7 mouse cellular contexts compared by ENCODE assay signal in genomic region chr17:35052271-35052798, GRCm38 (mm10). TPM values are rescaled to one million over a fixed set of nuclear protein-coding genes. Genes with fewer than 3 reads are reported as not detected.
DNase-seq lines count a peak whose midpoint lies in the region; ATAC-seq and TF ChIP-seq lines count a peak whose summit lies in the region.

No protein-coding gene starts in this region.

- peaks cover 10% of the 10 kb centered on the region; the same call in 1 of the 2 replicates for H3K4me1 ChIP-seq in lung, postnatal 0 days (ENCODE audit: insufficient read depth, low read depth, low read length)
- peaks cover 51% of the 10 kb centered on the region for H3K4me1 ChIP-seq in forebrain, embryonic 12.5 days
- peaks cover 32% of the 10 kb centered on the region for H3K4me1 ChIP-seq in limb, embryonic 14.5 days (ENCODE audit: control insufficient read depth, insufficient read depth, low read length)
- H3K4me1 ChIP-seq in stomach, embryonic 16.5 days (ENCODE audit: control insufficient read depth, insufficient read depth, low read length), result peaks cover 36% of the 10 kb centered on the region

- TF ChIP-seq POLR2A in limb, embryonic 14.5 days (IDR thresholded peaks at IDR 0.05; ENCODE audit: borderline replicate concordance, extremely low read depth, insufficient read depth, insufficient read length), result no peak

- H3K27me3 ChIP-seq in lung, postnatal 0 days (replicated peaks; ENCODE audit: insufficient read depth, low read length), result no peaks in the 10 kb centered on the region
- H3K27me3 ChIP-seq in forebrain, embryonic 12.5 days, result no peaks in the 10 kb centered on the region
- no peaks in the 10 kb centered on the region for H3K27me3 ChIP-seq in limb, embryonic 14.5 days (ENCODE audit: control insufficient read depth, insufficient read depth, low read length)
- no peaks in the 10 kb centered on the region for H3K27me3 ChIP-seq in stomach, embryonic 16.5 days (ENCODE audit: control insufficient read depth, insufficient read depth, low read length)

- no peak for TF ChIP-seq CTCF in lung, postnatal 0 days (IDR thresholded peaks at IDR 0.05)

- 59% methylated on average over 12 of the region's 12 CpGs for WGBS in lung, postnatal 0 days
- 77% methylated on average over 12 of the region's 12 CpGs for WGBS in forebrain, embryonic 12.5 days
- WGBS in limb, embryonic 14.5 days, result 86% methylated on average over 12 of the region's 12 CpGs
- WGBS in stomach, embryonic 16.5 days, result 74% methylated on average over 12 of the region's 12 CpGs

- no peak for TF ChIP-seq EP300 in lung, postnatal 0 days (IDR thresholded peaks at IDR 0.05)

- no peak for DNase-seq in lung, postnatal 0 days (ENCODE audit: low spot score)
- no peak for DNase-seq in lung, postnatal 14 days
- no peak for DNase-seq in limb, embryonic 14.5 days (ENCODE audit: low spot score)
- no peak for DNase-seq in embryo, embryonic 11 days
- DNase-seq in gastrocnemius, adult 8-10 months (ENCODE audit: low spot score in 2 of 2), result no peak

- peak overlapping the region; percentile 83 for H3K4me2 ChIP-seq in lung, postnatal 0 days (replicated peaks; ENCODE audit: low read depth, low read length)
- H3K4me2 ChIP-seq in forebrain, embryonic 12.5 days, result peak overlapping the region; percentile 78
- peak overlapping the region; percentile 91 for H3K4me2 ChIP-seq in limb, embryonic 14.5 days (replicated peaks; ENCODE audit: low read depth, low read length, severe bottlenecking)
- peak overlapping the region; percentile 67 for H3K4me2 ChIP-seq in stomach, embryonic 16.5 days (ENCODE audit: low read depth, low read length)

- H3K9ac ChIP-seq in lung, postnatal 0 days (replicated peaks; ENCODE audit: low read depth), result peak overlapping the region; percentile 21; the same call in 1 of the 2 replicates
- peak overlapping the region; percentile 85 for H3K9ac ChIP-seq in forebrain, embryonic 12.5 days
- H3K9ac ChIP-seq in limb, embryonic 14.5 days (ENCODE audit: low read depth, low read length, severe bottlenecking), result peak overlapping the region; percentile 79
- H3K9ac ChIP-seq in stomach, embryonic 16.5 days (ENCODE audit: low read length), result peak overlapping the region; percentile 96

- H3K4me3 ChIP-seq in lung, postnatal 0 days (ENCODE audit: low read depth, low read length), result 0 out of 2 replicates have a peak overlapping the region, but pooled peaks have one; percentile 14
- no peak overlapping the region for H3K4me3 ChIP-seq in forebrain, embryonic 12.5 days (replicated peaks)
- H3K4me3 ChIP-seq in limb, embryonic 14.5 days (replicated peaks; ENCODE audit: low read length), result peak overlapping the region; percentile 63
- H3K4me3 ChIP-seq in stomach, embryonic 16.5 days (replicated peaks; ENCODE audit: low read length), result peak overlapping the region; percentile 88

- H3K9me3 ChIP-seq in lung, postnatal 0 days (ENCODE audit: low read length), result no peaks in the 10 kb centered on the region
- H3K9me3 ChIP-seq in forebrain, embryonic 12.5 days, result no peaks in the 10 kb centered on the region
- no peaks in the 10 kb centered on the region for H3K9me3 ChIP-seq in limb, embryonic 14.5 days (ENCODE audit: control insufficient read depth, low read length)
- no peaks in the 10 kb centered on the region for H3K9me3 ChIP-seq in stomach, embryonic 16.5 days (replicated peaks; ENCODE audit: control insufficient read depth, low read length)

- ATAC-seq in lung, postnatal 0 days, result no peak
- ATAC-seq in forebrain, embryonic 12.5 days (ENCODE audit: low FRiP score), result no peak
- ATAC-seq in limb, embryonic 14.5 days (ENCODE audit: low FRiP score, low read depth), result no peak
- ATAC-seq in stomach, embryonic 16.5 days (ENCODE audit: insufficient read depth, low FRiP score), result no peak

- H3K27ac ChIP-seq in lung, postnatal 0 days (ENCODE audit: low read length), result peak overlapping the region; percentile 71
- H3K27ac ChIP-seq in forebrain, embryonic 12.5 days, result peak overlapping the region; percentile 96
- H3K27ac ChIP-seq in limb, embryonic 14.5 days (replicated peaks; ENCODE audit: low read depth, low read length), result peak overlapping the region; percentile 89; the same call in 1 of the 2 replicates
- peak overlapping the region; percentile 99 for H3K27ac ChIP-seq in stomach, embryonic 16.5 days (ENCODE audit: low read length)

- peaks cover 35% of the 10 kb centered on the region; the same call in 1 of the 2 replicates for H3K36me3 ChIP-seq in lung, postnatal 0 days (ENCODE audit: insufficient read depth, low read length)
- peaks cover 44% of the 10 kb centered on the region for H3K36me3 ChIP-seq in forebrain, embryonic 12.5 days (replicated peaks)
- H3K36me3 ChIP-seq in limb, embryonic 14.5 days (ENCODE audit: control insufficient read depth, insufficient read depth, low read length), result peaks cover 50% of the 10 kb centered on the region
- peaks cover 19% of the 10 kb centered on the region for H3K36me3 ChIP-seq in stomach, embryonic 16.5 days (ENCODE audit: control insufficient read depth, insufficient read depth, low read length)

RNA-seq across cellular contexts. Expression of gene Clic1, which starts 2.6 kb away (rescaled TPM):
- polyA plus RNA-seq in lung, postnatal 0 days (2015; fragmentation: Nextera tagmentation; extraction: Ambion mirVana), result 343 and 355 TPM in 2 replicates
- polyA plus RNA-seq in forebrain, embryonic 12.5 days (2016; fragmentation: Nextera tagmentation; extraction: Ambion mirVana), result 152 and 155 TPM in 2 replicates
- polyA plus RNA-seq in limb, embryonic 14.5 days (2012; rRNA removed), result 229 and 236 TPM in 2 replicates
- 103 and 108 TPM in 2 replicates for polyA plus RNA-seq in limb, embryonic 14.5 days (2014; fragmentation: Nextera tagmentation; extraction: Ambion mirVana)
- polyA plus RNA-seq in stomach, embryonic 16.5 days (2015; fragmentation: Nextera tagmentation; extraction: Ambion mirVana), result 396 and 441 TPM in 2 replicates
- 1 to 10 TPM; 5.2 to 9.0 (median 6.6) TPM for total RNA-seq in gastrocnemius, adult 8-10 months (2022)

RNA-seq across cellular contexts. Expression of gene Msh5, which starts 5.8 kb away (rescaled TPM):
- polyA plus RNA-seq in lung, postnatal 0 days (2015; fragmentation: Nextera tagmentation; extraction: Ambion mirVana), result 1.8 and 2.4 TPM in 2 replicates
- 5.3 and 5.6 TPM in 2 replicates for polyA plus RNA-seq in forebrain, embryonic 12.5 days (2016; fragmentation: Nextera tagmentation; extraction: Ambion mirVana)
- polyA plus RNA-seq in limb, embryonic 14.5 days (2012; rRNA removed), result 6.4 and 6.5 TPM in 2 replicates
- polyA plus RNA-seq in limb, embryonic 14.5 days (2014; fragmentation: Nextera tagmentation; extraction: Ambion mirVana), result 3.4 and 3.5 TPM in 2 replicates
- 3.9 and 4.2 TPM in 2 replicates for polyA plus RNA-seq in stomach, embryonic 16.5 days (2015; fragmentation: Nextera tagmentation; extraction: Ambion mirVana)
- total RNA-seq in gastrocnemius, adult 8-10 months (2022), result not detected

RNA-seq across cellular contexts. Expression of gene Ddah2, which starts 6.5 kb away (rescaled TPM):
- 238 and 247 TPM in 2 replicates for polyA plus RNA-seq in lung, postnatal 0 days (2015; fragmentation: Nextera tagmentation; extraction: Ambion mirVana)
- polyA plus RNA-seq in forebrain, embryonic 12.5 days (2016; fragmentation: Nextera tagmentation; extraction: Ambion mirVana), result 513 and 534 TPM in 2 replicates
- polyA plus RNA-seq in limb, embryonic 14.5 days (2012; rRNA removed), result 271 and 326 TPM in 2 replicates
- polyA plus RNA-seq in limb, embryonic 14.5 days (2014; fragmentation: Nextera tagmentation; extraction: Ambion mirVana), result 358 and 403 TPM in 2 replicates
- 190 and 193 TPM in 2 replicates for polyA plus RNA-seq in stomach, embryonic 16.5 days (2015; fragmentation: Nextera tagmentation; extraction: Ambion mirVana)
- 1 to 10 TPM; 4.3 to 6.2 (median 5.1) TPM for total RNA-seq in gastrocnemius, adult 8-10 months (2022)

RNA-seq across cellular contexts. Expression of gene Ly6g6c, which starts 12.9 kb away (rescaled TPM):
- 3.5 and 4.9 TPM in 2 replicates for polyA plus RNA-seq in lung, postnatal 0 days (2015; fragmentation: Nextera tagmentation; extraction: Ambion mirVana)
- not detected in 2 replicates for polyA plus RNA-seq in forebrain, embryonic 12.5 days (2016; fragmentation: Nextera tagmentation; extraction: Ambion mirVana)
- polyA plus RNA-seq in limb, embryonic 14.5 days (2012; rRNA removed), result 3.4 and 5.5 TPM in 2 replicates
- polyA plus RNA-seq in limb, embryonic 14.5 days (2014; fragmentation: Nextera tagmentation; extraction: Ambion mirVana), result 10.4 and 22.3 TPM in 2 replicates
- 50.6 and 109 TPM in 2 replicates for polyA plus RNA-seq in stomach, embryonic 16.5 days (2015; fragmentation: Nextera tagmentation; extraction: Ambion mirVana)
- total RNA-seq in gastrocnemius, adult 8-10 months (2022), result not detected

RNA-seq across cellular contexts. Expression of gene Mpig6b, which starts 13.6 kb away (rescaled TPM):
- polyA plus RNA-seq in lung, postnatal 0 days (2015; fragmentation: Nextera tagmentation; extraction: Ambion mirVana), result 2.1 and 2.3 TPM in 2 replicates
- 0.40 and 0.54 TPM in 2 replicates for polyA plus RNA-seq in forebrain, embryonic 12.5 days (2016; fragmentation: Nextera tagmentation; extraction: Ambion mirVana)
- polyA plus RNA-seq in limb, embryonic 14.5 days (2012; rRNA removed), result 0.45 and 0.47 TPM in 2 replicates
- 0.64 and 1.3 TPM in 2 replicates for polyA plus RNA-seq in limb, embryonic 14.5 days (2014; fragmentation: Nextera tagmentation; extraction: Ambion mirVana)
- 0.48 and 1.0 TPM in 2 replicates for polyA plus RNA-seq in stomach, embryonic 16.5 days (2015; fragmentation: Nextera tagmentation; extraction: Ambion mirVana)
- total RNA-seq in gastrocnemius, adult 8-10 months (2022), result not detected

Comparison
In these comparisons a context has a peak if more than half of its experiments do, and no peak if none do; other contexts are left out.
1. H3K9ac ChIP-seq: peak in every context shown above with its lines; median percentile 96 in stomach, embryonic 16.5 days; 85 in forebrain, embryonic 12.5 days; 79 in limb, embryonic 14.5 days; 21 in lung, postnatal 0 days.